Mouse (Mus musculus) embryo, embryonic 11.5 days (tissue): ENCODE measurements at regions not wholly inside any gene's neighbourhood (a gene's known extent, or its start where the extent isn't known, plus 50 kb on each side); places are given as distances from the start of the nearest gene placed in this dataset.
"Not testable (repeated sequence)": the region's sequence is repeated elsewhere in the genome, so short reads cannot be mapped to it uniquely, and the experiment has no call there.

ENCODE experiments used
- DNase-seq: peaks from one replicate; pipeline ENCODE4 v3.0.0-alpha.2; 2012; ENCODE audit warnings: low read depth, low spot score

- DNase-seq: no peak
These were observed 244.7 kb downstream of the Slco6d1 start for GRCm38 (mm10) chr1:98665584-98665983.

GRCm38 (mm10) chr1:98667426-98667825, 246.5 kb downstream of the Slco6d1 start:
- DNase-seq: not testable (repeated sequence)

GRCm38 (mm10) chr1:98667887-98668286, 247.0 kb downstream of the Slco6d1 start:
- no peak for DNase-seq

GRCm38 (mm10) chr1:98668595-98668994, 247.7 kb downstream of the Slco6d1 start:
- no peak for DNase-seq

- no peak for DNase-seq
These were observed 257.8 kb downstream of the Slco6d1 start for GRCm38 (mm10) chr1:98678686-98679085.

GRCm38 (mm10) chr1:98713809-98714208, 292.9 kb downstream of the Slco6d1 start:
- no peak for DNase-seq

GRCm38 (mm10) chr1:98714307-98714706, 293.4 kb downstream of the Slco6d1 start:
- no peak for DNase-seq

GRCm38 (mm10) chr1:98720595-98720994, 299.7 kb downstream of the Slco6d1 start:
- DNase-seq: no peak

- DNase-seq: no peak
These were observed 306.6 kb downstream of the Slco6d1 start for GRCm38 (mm10) chr1:98727354-98728015.

- peak; percentile 19 for DNase-seq
These were observed 328.0 kb downstream of the Slco6d1 start for GRCm38 (mm10) chr1:98748886-98749285.

GRCm38 (mm10) chr1:98788528-98788927, 367.6 kb downstream of the Slco6d1 start:
- no peak for DNase-seq

GRCm38 (mm10) chr1:98793320-98793719, 372.4 kb downstream of the Slco6d1 start:
- no peak for DNase-seq

GRCm38 (mm10) chr1:98812543-98812942, 391.6 kb downstream of the Slco6d1 start:
- no peak for DNase-seq

GRCm38 (mm10) chr1:98813990-98814389, 393.1 kb downstream of the Slco6d1 start:
- no peak for DNase-seq

- no peak for DNase-seq
These were observed 397.2 kb downstream of the Slco6d1 start for GRCm38 (mm10) chr1:98818076-98818475.

GRCm38 (mm10) chr1:98860236-98860635, 439.3 kb downstream of the Slco6d1 start:
- no peak for DNase-seq

GRCm38 (mm10) chr1:98906260-98906659, 485.3 kb downstream of the Slco6d1 start:
- DNase-seq: no peak

GRCm38 (mm10) chr1:98923043-98923442, 502.1 kb downstream of the Slco6d1 start:
- no peak for DNase-seq

GRCm38 (mm10) chr1:98924933-98925332, 504.0 kb downstream of the Slco6d1 start:
- no peak for DNase-seq

- DNase-seq: no peak
These were observed 510.0 kb downstream of the Slco6d1 start for GRCm38 (mm10) chr1:98930926-98931325.

GRCm38 (mm10) chr1:98932239-98932638, 511.3 kb downstream of the Slco6d1 start:
- DNase-seq: no peak

- no peak for DNase-seq
These were observed 556.8 kb downstream of the Slco6d1 start for GRCm38 (mm10) chr1:98977686-98978085.
